Mouse (Mus musculus) erythroblast, embryonic 14.5 days (primary cell): ENCODE data around the gene Zfp366.

Source experiments
- GATA1 ChIP-seq: IDR thresholded peaks from 2 replicates; pipeline ENCODE4 v1.6.1; 2012; ENCODE audit warnings: low read length, inconsistent platforms, mixed read lengths
- TAL1 ChIP-seq: IDR thresholded peaks from 3 replicates; pipeline ENCODE4 v1.6.1; 2012; ENCODE audit warnings: low read length, inconsistent platforms, mixed read lengths

DNA sequence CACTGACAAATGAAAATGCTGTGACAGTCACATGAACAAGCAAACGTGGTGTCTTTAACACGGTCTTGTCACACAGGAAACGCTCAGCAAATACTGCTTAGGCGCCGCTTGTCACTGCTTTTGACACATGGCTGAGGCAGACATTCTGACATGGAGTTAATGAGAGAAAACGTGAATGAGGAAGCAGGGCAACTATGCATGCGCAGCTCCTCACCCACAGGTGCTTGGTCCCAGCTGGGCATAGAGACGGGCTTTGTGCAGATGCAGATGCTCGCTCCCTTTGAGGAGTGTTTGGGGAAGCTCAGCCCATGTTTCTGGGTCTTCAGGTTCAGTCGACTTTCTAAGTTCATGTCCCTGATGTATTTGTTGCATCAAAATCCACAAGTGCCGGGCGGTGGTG lies 11.7 kb downstream of the Zfp366 start:
- no peak for TF ChIP-seq GATA1
- no peak for TF ChIP-seq TAL1
